Mouse (Mus musculus): Measurements from ENCODE around the gene Atp6v1a. TPM values are rescaled to one million over a fixed set of nuclear protein-coding genes. Genes with fewer than 3 reads are reported as not detected.

The Atp6v1a gene
- 349 TPM for polyA plus RNA-seq (2015; fragmentation: Illumina TruSeq; extraction: RNeasy Lipid Tissue Mini Kit (QIAGEN cat#74804); ENCODE audit: low read depth, low replicate concordance)

DNA sequence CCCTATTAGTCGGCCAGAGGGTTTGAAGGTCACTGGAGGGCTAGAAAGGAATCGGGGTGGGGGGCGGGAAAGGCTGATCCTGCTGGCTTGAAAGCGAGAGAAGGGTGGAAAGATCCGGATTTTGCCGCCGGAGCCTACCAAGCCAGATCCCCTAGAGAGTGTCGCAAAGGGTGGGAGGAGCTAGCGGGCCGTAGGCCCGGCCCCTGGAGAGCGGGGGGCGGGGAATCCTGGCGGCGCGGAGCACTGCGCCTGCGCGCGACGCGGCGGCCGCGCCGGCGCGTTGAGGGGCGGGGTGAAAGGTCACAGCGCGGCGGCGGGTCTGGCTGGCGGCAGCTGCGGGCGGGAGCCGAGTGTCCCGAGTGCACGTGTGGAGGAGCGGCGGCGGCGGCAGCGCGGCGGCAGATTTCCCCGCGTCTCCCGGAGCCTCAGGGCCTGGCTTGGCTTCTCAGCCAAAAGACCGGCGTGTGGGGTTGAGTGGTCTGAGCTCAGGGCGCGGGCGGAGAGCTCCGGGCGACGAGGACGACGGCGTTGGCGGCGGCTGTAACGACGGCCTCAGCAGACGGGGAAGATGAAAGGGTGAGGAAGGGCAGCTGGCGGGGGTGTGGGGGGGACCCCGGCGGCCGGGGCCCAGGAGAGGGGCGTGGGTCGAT, at the start of gene Atp6v1a, which contains the start of gene Naa50:
Gene Atp6v1a, minus strand, starts transcription at position 170 of the 650 bp plus-strand sequence.
Gene Naa50, plus strand, starts transcription at position 295 of the 650 bp plus-strand sequence.

DNA sequence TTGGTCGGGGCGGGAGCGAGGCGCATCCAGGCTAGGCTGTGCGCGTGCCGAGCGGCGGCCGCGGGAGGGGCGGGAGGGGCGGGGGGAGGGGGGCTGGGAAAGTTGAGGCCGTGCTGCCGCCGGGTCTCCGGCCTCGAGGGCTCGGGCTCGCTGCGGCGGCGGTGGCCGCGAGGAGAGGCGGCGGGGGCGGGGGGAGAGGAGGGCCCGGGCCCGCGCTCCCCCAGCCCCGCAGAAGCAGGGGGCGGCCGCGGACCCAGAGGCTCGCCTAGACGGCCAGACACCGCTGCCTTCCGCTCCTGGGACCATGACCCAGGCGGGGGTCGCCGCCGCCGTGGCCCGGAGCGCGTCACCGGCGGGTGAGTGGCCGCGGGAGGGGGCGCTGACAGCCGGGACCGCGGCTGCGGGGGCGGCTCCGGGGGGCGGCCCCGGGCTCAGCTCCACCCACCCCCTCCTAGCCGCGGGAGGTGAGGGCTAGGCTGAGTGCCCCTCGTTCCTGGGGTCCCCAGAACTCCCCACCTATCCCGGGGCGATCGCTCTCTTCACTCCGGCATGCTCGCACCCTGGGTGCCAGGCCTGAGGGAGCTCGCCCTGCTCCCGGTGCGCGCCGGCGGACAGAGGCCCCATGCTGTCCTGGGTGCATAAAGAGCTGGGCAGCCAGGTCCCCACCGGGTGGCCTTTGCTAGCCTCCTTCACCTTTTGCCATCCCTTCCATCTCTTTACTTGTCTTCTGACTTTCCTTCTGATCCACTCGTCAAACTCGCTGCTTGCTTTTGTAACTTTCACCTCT, 33.8 kb upstream of the Atp6v1a start, which contains the start of gene Usf3:
Gene Usf3, plus strand, starts transcription at position 92 of the 787 bp plus-strand sequence.

GRCm38 (mm10) chr16:44063025-44063894, 76.2 kb downstream of the Atp6v1a start, which contains the start of gene Gramd1c:
Gene Gramd1c, minus strand, starts transcription at chr16:44063345.

Other genes starting within 250 kb of the Atp6v1a start
- gene Ccdc191, start 249.9 kb downstream of the Atp6v1a start, polyA plus RNA-seq (2015; fragmentation: Illumina TruSeq; extraction: RNeasy Lipid Tissue Mini Kit (QIAGEN cat#74804); ENCODE audit: low read depth, low replicate concordance): 8.3 TPM
- gene Qtrt2, start 212.9 kb downstream of the Atp6v1a start, polyA plus RNA-seq (2015; fragmentation: Illumina TruSeq; extraction: RNeasy Lipid Tissue Mini Kit (QIAGEN cat#74804); ENCODE audit: low read depth, low replicate concordance): 22.1 TPM
- 15.5 TPM for gene Zdhhc23, start 159.9 kb downstream of the Atp6v1a start, polyA plus RNA-seq (2015; fragmentation: Illumina TruSeq; extraction: RNeasy Lipid Tissue Mini Kit (QIAGEN cat#74804); ENCODE audit: low read depth, low replicate concordance)
- 1.7 TPM for gene Gramd1c, start 76.4 kb downstream of the Atp6v1a start, polyA plus RNA-seq (2015; fragmentation: Illumina TruSeq; extraction: RNeasy Lipid Tissue Mini Kit (QIAGEN cat#74804); ENCODE audit: low read depth, low replicate concordance)
- gene Naa50, start 125 bp upstream of the Atp6v1a start, polyA plus RNA-seq (2015; fragmentation: Illumina TruSeq; extraction: RNeasy Lipid Tissue Mini Kit (QIAGEN cat#74804); ENCODE audit: low read depth, low replicate concordance): 60.2 TPM
- 14.6 TPM for gene Usf3, start 33.5 kb upstream of the Atp6v1a start, polyA plus RNA-seq (2015; fragmentation: Illumina TruSeq; extraction: RNeasy Lipid Tissue Mini Kit (QIAGEN cat#74804); ENCODE audit: low read depth, low replicate concordance)
- 32.7 TPM for gene Sidt1, start 193.5 kb upstream of the Atp6v1a start, polyA plus RNA-seq (2015; fragmentation: Illumina TruSeq; extraction: RNeasy Lipid Tissue Mini Kit (QIAGEN cat#74804); ENCODE audit: low read depth, low replicate concordance)
- 16.0 TPM for gene Spice1, start 207.4 kb upstream of the Atp6v1a start, polyA plus RNA-seq (2015; fragmentation: Illumina TruSeq; extraction: RNeasy Lipid Tissue Mini Kit (QIAGEN cat#74804); ENCODE audit: low read depth, low replicate concordance)